Mouse (Mus musculus): Measurements from ENCODE around the gene Noc2l. TPM values are rescaled to one million over a fixed set of nuclear protein-coding genes. Genes with fewer than 3 reads are reported as not detected.

Gene Noc2l
- polyA plus RNA-seq, 1 experiment from 2014 or later, result 78.0 TPM

GRCm38 (mm10) chr4:156195927-156196870 is 39.6 kb upstream of the Noc2l start:
- Histone ChIP-seq H3K27ac (ENCODE audit: low read depth, low read length) (peak overlapping the region; percentile 95), H3K9me3 (ENCODE audit: control insufficient read depth, low read length) (no peaks in the 10 kb centered on the region), H3K9ac (ENCODE audit: low read depth, low read length) (peak overlapping the region; percentile 94), H3K4me3 (ENCODE audit: low read depth, low read length) (peak overlapping the region; percentile 96), H3K27me3 (ENCODE audit: control insufficient read depth, insufficient read depth, low read length) (no peaks in the 10 kb centered on the region), H3K36me3 (ENCODE audit: control insufficient read depth, insufficient read depth, low read length) (no peaks in the 10 kb centered on the region), H3K4me2 (replicated peaks; ENCODE audit: low read depth, low read length) (peak overlapping the region; percentile 86), H3K4me1 (replicated peaks; ENCODE audit: control insufficient read depth, insufficient read depth, low read length) (peaks cover 9% of the 10 kb centered on the region)
- WGBS, result 3% methylated on average over 35 of the region's 35 CpGs
- ATAC-seq (ENCODE audit: low FRiP score) (peak; percentile 6; the same call in 1 of the 2 replicates), DNase-seq (ENCODE audit: low spot score) (peak; percentile 62)

DNA sequence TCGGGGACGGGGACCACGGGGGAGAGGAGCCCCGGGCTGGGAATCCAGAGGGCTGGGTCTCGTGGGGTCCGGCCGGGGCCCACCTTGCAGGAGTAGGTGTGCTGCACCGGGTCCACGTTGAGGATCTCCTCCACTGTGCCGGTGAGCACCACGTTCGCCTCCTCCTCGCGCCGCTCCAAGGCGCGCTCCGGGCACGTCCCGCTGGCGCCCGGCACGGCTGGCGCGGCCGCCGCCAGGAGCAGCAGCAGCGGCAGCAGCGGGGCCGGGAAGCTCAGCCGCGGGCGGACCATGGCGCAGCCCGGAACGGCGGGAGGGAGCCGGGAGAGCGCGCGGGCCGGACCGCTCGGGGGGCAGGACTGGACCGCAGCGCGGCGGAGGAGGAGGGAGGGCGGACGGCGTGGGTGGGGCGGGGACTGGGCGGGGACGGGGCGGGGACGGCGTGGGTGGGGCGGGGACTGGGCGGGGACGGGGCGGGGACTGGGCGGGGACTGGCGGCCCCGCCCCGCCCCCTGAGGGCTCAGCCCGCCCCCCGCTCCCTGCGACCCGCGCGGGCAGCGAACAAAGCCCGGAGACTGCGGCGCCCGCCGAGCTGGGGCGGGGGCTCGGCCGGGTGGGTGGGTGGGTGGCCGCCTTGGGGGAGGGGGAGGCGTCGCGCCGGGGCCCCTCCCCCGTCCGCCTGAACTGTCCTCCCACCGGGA is 38.5 kb upstream of the Noc2l start, which contains the start of gene Agrn:
Gene Agrn, minus strand, starts transcription at position 358 of the 698 bp plus-strand sequence.
- ATAC-seq (ENCODE audit: low FRiP score), result peak; percentile 86
- H3K9ac ChIP-seq (ENCODE audit: low read depth, low read length), result peak within 1 kb of the TSS; percentile 94
- WGBS, result 2% methylated on average over 22 of the region's 88 CpGs
- no peak for DNase-seq (ENCODE audit: low spot score)
- no peaks in the 10 kb centered on the region for H3K9me3 ChIP-seq (ENCODE audit: control insufficient read depth, low read length)
- peaks cover 8% of the 10 kb centered on the region for H3K4me1 ChIP-seq (replicated peaks; ENCODE audit: control insufficient read depth, insufficient read depth, low read length)
- H3K4me2 ChIP-seq (replicated peaks; ENCODE audit: low read depth, low read length), result peak within 1 kb of the TSS; percentile 86
- peak within 1 kb of the TSS; percentile 95 for H3K27ac ChIP-seq (ENCODE audit: low read depth, low read length)
- no peaks in the 10 kb centered on the region for H3K27me3 ChIP-seq (ENCODE audit: control insufficient read depth, insufficient read depth, low read length)
- peak within 1 kb of the TSS; percentile 96 for H3K4me3 ChIP-seq (ENCODE audit: low read depth, low read length)
- H3K36me3 ChIP-seq (ENCODE audit: control insufficient read depth, insufficient read depth, low read length), result no peaks in the 10 kb centered on the region

GRCm38 (mm10) chr4:156197829-156198205 is 38.0 kb upstream of the Noc2l start:
- H3K4me2 ChIP-seq (replicated peaks; ENCODE audit: low read depth, low read length), result peak overlapping the region; percentile 41
- H3K9ac ChIP-seq (ENCODE audit: low read depth, low read length), result peak overlapping the region; percentile 51
- H3K36me3 ChIP-seq (ENCODE audit: control insufficient read depth, insufficient read depth, low read length), result no peaks in the 10 kb centered on the region
- peak overlapping the region; percentile 96 for H3K4me3 ChIP-seq (ENCODE audit: low read depth, low read length)
- H3K4me1 ChIP-seq (replicated peaks; ENCODE audit: control insufficient read depth, insufficient read depth, low read length), result peaks cover 6% of the 10 kb centered on the region
- peak; percentile 95 for ATAC-seq (ENCODE audit: low FRiP score)
- no peaks in the 10 kb centered on the region for H3K27me3 ChIP-seq (ENCODE audit: control insufficient read depth, insufficient read depth, low read length)
- DNase-seq (ENCODE audit: low spot score), result peak; percentile 97
- WGBS, result under 1% methylated on average over 22 of the region's 26 CpGs
- H3K9me3 ChIP-seq (ENCODE audit: control insufficient read depth, low read length), result no peaks in the 10 kb centered on the region
- H3K27ac ChIP-seq (ENCODE audit: low read depth, low read length), result peak overlapping the region; percentile 95

GRCm38 (mm10) chr4:156200623-156201475 is 35.0 kb upstream of the Noc2l start, which contains the start of gene Isg15:
TSS of gene Isg15 (minus strand) at chr4:156200818.
- 68% methylated on average over 10 of the region's 10 CpGs for WGBS
- no peaks in the 10 kb centered on the region for H3K27me3 ChIP-seq (ENCODE audit: control insufficient read depth, insufficient read depth, low read length)
- no peaks in the 10 kb centered on the region for H3K9me3 ChIP-seq (ENCODE audit: control insufficient read depth, low read length)
- H3K36me3 ChIP-seq (ENCODE audit: control insufficient read depth, insufficient read depth, low read length), result no peaks in the 10 kb centered on the region
- H3K9ac ChIP-seq (ENCODE audit: low read depth, low read length), result no peak within 1 kb of the TSS
- 0 out of 2 replicates have a peak, but pooled peaks cover 3% of the 10 kb centered on the region for H3K4me1 ChIP-seq (replicated peaks; ENCODE audit: control insufficient read depth, insufficient read depth, low read length)
- DNase-seq (ENCODE audit: low spot score) (no peak), ATAC-seq (ENCODE audit: low FRiP score) (no peak)
- H3K4me3 ChIP-seq (ENCODE audit: low read depth, low read length), result no peak within 1 kb of the TSS
- no peak within 1 kb of the TSS for H3K27ac ChIP-seq (ENCODE audit: low read depth, low read length)
- no peak within 1 kb of the TSS for H3K4me2 ChIP-seq (replicated peaks; ENCODE audit: low read depth, low read length)

GRCm38 (mm10) chr4:156202462-156202893 is 33.3 kb upstream of the Noc2l start:
- Histone ChIP-seq H3K36me3 (ENCODE audit: control insufficient read depth, insufficient read depth, low read length) (no peaks in the 10 kb centered on the region), H3K27ac (ENCODE audit: low read depth, low read length) (peak overlapping the region; percentile 37), H3K27me3 (ENCODE audit: control insufficient read depth, insufficient read depth, low read length) (no peaks in the 10 kb centered on the region), H3K9ac (ENCODE audit: low read depth, low read length) (peak overlapping the region; percentile 69; the same call in 1 of the 2 replicates), H3K4me2 (replicated peaks; ENCODE audit: low read depth, low read length) (peak overlapping the region; percentile 84), H3K4me1 (replicated peaks; ENCODE audit: control insufficient read depth, insufficient read depth, low read length) (0 out of 2 replicates have a peak, but pooled peaks cover 3% of the 10 kb centered on the region), H3K9me3 (ENCODE audit: control insufficient read depth, low read length) (no peaks in the 10 kb centered on the region), H3K4me3 (ENCODE audit: low read depth, low read length) (peak overlapping the region; percentile 68)
- ATAC-seq (ENCODE audit: low FRiP score), result no peak
- WGBS, result 47% methylated on average over 12 of the region's 12 CpGs
- DNase-seq (ENCODE audit: low spot score), result no peak

- Histone ChIP-seq H3K27me3 (ENCODE audit: control insufficient read depth, insufficient read depth, low read length) (no peaks in the 10 kb centered on the region), H3K9ac (ENCODE audit: low read depth, low read length) (peak within 1 kb of the TSS; percentile 69), H3K36me3 (ENCODE audit: control insufficient read depth, insufficient read depth, low read length) (no peaks in the 10 kb centered on the region), H3K9me3 (ENCODE audit: control insufficient read depth, low read length) (no peaks in the 10 kb centered on the region), H3K27ac (ENCODE audit: low read depth, low read length) (peak within 1 kb of the TSS; percentile 47), H3K4me1 (replicated peaks; ENCODE audit: control insufficient read depth, insufficient read depth, low read length) (0 out of 2 replicates have a peak, but pooled peaks cover 3% of the 10 kb centered on the region), H3K4me3 (ENCODE audit: low read depth, low read length) (peak within 1 kb of the TSS; percentile 68), H3K4me2 (replicated peaks; ENCODE audit: low read depth, low read length) (peak within 1 kb of the TSS; percentile 84)
- DNase-seq (ENCODE audit: low spot score) (peak; percentile 82), ATAC-seq (ENCODE audit: low FRiP score) (peak; percentile 87)
- WGBS, result under 1% methylated on average over 33 of the region's 39 CpGs
Measured at GRCm38 (mm10) chr4:156203001-156203412, 32.8 kb upstream of the Noc2l start, which contains the start of gene AW011738. TSS of gene AW011738 (plus strand) at chr4:156203304.

DNA sequence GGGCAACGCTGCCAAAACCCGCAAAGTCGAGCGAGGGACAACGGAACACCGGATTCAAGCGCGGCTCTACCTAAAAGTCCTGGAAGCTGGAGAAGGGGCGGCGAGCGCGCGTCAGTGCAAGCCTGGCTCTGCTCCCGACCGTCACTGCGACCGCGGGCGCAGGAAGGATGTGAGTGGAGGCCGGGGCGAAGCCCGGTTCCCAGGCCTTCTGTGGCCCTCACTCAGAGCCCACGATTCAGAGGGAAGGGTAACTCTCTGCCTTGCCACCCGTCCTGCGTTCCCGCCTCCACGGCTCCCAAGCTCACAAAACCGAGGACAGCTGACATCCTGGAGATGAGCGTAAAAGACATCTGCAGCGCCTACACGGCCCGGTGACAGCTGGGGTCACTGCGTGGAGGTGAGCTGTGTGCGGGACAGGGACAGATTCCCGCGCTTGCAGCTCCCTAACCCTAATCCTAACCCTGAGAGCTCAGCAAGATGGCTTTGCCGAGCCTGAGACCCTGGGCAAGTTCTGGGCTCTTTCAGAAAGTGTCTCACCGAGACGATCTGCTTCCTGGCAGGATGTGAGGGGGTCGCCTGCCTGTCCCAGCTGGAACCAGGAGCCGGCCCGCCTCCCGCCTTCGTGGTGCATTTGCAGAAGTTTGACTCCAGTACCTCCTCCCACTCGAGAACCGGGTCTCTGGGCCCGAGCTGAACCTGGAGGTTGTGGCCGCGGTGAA is 32.2 kb upstream of the Noc2l start:
- H3K27ac ChIP-seq (ENCODE audit: low read depth, low read length), result peak overlapping the region; percentile 47; the same call in 1 of the 2 replicates
- peak; percentile 34 for ATAC-seq (ENCODE audit: low FRiP score)

More for the DNA sequence above, 32.2 kb upstream of the Noc2l start:
- H3K4me2 ChIP-seq (replicated peaks; ENCODE audit: low read depth, low read length), result peak overlapping the region; percentile 84
- H3K36me3 ChIP-seq (ENCODE audit: control insufficient read depth, insufficient read depth, low read length), result no peaks in the 10 kb centered on the region
- 0 out of 2 replicates have a peak, but pooled peaks cover 3% of the 10 kb centered on the region for H3K4me1 ChIP-seq (replicated peaks; ENCODE audit: control insufficient read depth, insufficient read depth, low read length)
- no peaks in the 10 kb centered on the region for H3K27me3 ChIP-seq (ENCODE audit: control insufficient read depth, insufficient read depth, low read length)
- no peaks in the 10 kb centered on the region for H3K9me3 ChIP-seq (ENCODE audit: control insufficient read depth, low read length)
- 1% methylated on average over 49 of the region's 49 CpGs for whole genome bisulfite sequencing
- H3K4me3 ChIP-seq (ENCODE audit: low read depth, low read length), result peak overlapping the region; percentile 68
- peak; percentile 70 for DNase-seq (ENCODE audit: low spot score)
- peak overlapping the region; percentile 69 for H3K9ac ChIP-seq (ENCODE audit: low read depth, low read length)

Measured in hindbrain, embryonic 11.5 days (tissue).